Mouse (Mus musculus) frontal cortex, postnatal 10 days (tissue): ENCODE measurements around the gene Synpr.

Source experiments
- DNase-seq, 2 experiments: peaks; one replicate each; pipeline ENCODE4 v3.0.0; 2022; ENCODE audit warnings: low spot score in 2 of 2, mixed read lengths in 1 of 2

Synpr gene

GRCm38 (mm10) chr14:13551209-13551608 lies 266.6 kb downstream of the Synpr start:
- DNase-seq = no peak

GRCm38 (mm10) chr14:13553616-13554370 lies 269.2 kb downstream of the Synpr start:
- DNase-seq = no peak

- no peak for DNase-seq
Observed at GRCm38 (mm10) chr14:13554631-13555030, 270.1 kb downstream of the Synpr start.

- no peak for DNase-seq
Observed at GRCm38 (mm10) chr14:13558117-13558516, 273.5 kb downstream of the Synpr start.

- DNase-seq = no peak
Observed at GRCm38 (mm10) chr14:13567250-13567649, 282.7 kb downstream of the Synpr start.

GRCm38 (mm10) chr14:13567996-13568395 lies 283.4 kb downstream of the Synpr start:
- no peak for DNase-seq

GRCm38 (mm10) chr14:13571941-13572340 lies 287.4 kb downstream of the Synpr start:
- no peak for DNase-seq

- DNase-seq = no peak
Observed at GRCm38 (mm10) chr14:13572530-13572929, 287.9 kb downstream of the Synpr start.

- DNase-seq = no peak
Observed at GRCm38 (mm10) chr14:13578101-13578500, 293.5 kb downstream of the Synpr start.

GRCm38 (mm10) chr14:13578744-13579143 lies 294.2 kb downstream of the Synpr start:
- no peak for DNase-seq

- DNase-seq = no peak
Observed at GRCm38 (mm10) chr14:13593321-13593940, 308.9 kb downstream of the Synpr start.

- no peak for DNase-seq
Observed at GRCm38 (mm10) chr14:13596251-13596650, 311.7 kb downstream of the Synpr start.

GRCm38 (mm10) chr14:13597204-13597603 lies 312.6 kb downstream of the Synpr start:
- no peak for DNase-seq

- DNase-seq = no peak
Observed at GRCm38 (mm10) chr14:13620531-13620930, 336.0 kb downstream of the Synpr start.

- no peak for DNase-seq
Observed at GRCm38 (mm10) chr14:13649865-13650264, 365.3 kb downstream of the Synpr start.

GRCm38 (mm10) chr14:13651039-13651438 lies 366.5 kb downstream of the Synpr start:
- no peak for DNase-seq

- no peak for DNase-seq
Observed at GRCm38 (mm10) chr14:13651541-13652298, 367.1 kb downstream of the Synpr start.
